In the genomic region with DNA sequence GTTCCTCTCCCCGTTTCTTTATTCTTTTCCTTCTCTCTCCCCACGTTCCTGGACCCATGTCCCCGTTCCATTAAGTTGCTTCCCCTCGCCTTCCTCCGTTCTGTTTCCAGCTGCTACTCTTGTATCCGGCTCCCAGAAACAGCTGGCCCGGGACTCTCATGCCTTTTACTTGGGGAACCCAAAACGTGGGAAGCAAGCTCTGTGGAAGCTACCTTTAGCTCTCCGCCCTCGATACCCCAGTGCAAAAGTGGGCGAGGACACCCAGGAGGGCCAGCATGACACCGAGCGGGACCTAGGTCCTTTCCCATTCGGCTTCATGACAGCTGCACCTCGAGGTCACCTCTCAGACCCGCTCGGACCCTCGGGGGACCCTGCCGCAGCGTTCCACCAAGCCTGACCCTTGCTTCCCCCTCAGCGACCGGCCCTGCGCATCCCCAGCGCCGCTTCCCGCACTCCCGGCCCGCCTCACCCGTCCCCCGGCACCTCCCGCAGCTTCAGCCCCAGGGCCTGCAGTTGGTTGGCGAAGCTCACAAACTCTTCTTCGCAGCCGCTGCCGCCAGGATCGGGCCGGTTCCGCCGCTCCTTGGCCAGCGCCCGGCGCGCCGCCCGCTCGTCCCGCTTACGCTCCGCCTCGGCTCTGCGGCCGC, we compare ENCODE assay signal across 8 mouse cellular contexts. TPM values are rescaled to one million over a fixed set of nuclear protein-coding genes. Genes with fewer than 3 reads are reported as not detected.
DNase-seq lines count a peak whose midpoint lies in the region; TF ChIP-seq lines count a peak whose summit lies in the region.

No protein-coding gene starts in this region.

- peak overlapping the region; percentile 92 for H3K27ac ChIP-seq in layer of hippocampus, adult 2 months

- peak in 1 of 2 experiments; percentile 18 for DNase-seq in layer of hippocampus, adult 2 months (ENCODE audit: low spot score in 2 of 2)
- DNase-seq in layer of hippocampus, adult 11-12 months (ENCODE audit: low spot score), result no peak
- DNase-seq in adrenal gland, postnatal 36 days, result peak; percentile 59 to 62
- DNase-seq in gastrocnemius, postnatal 10 days, result peak; percentile 59
- DNase-seq in kidney, postnatal 36 days, result peak; percentile 6 to 21
- DNase-seq in mesoderm, embryonic 11.5 days (ENCODE audit: low read depth, low spot score), result peak; percentile 11
- DNase-seq in urinary bladder, postnatal 25 days (ENCODE audit: low spot score), result peak; percentile 34
- DNase-seq in left cerebral cortex, adult 11 months (ENCODE audit: low spot score), result no peak

- TF ChIP-seq CTCF in layer of hippocampus, adult 2 months (conservative IDR thresholded peaks at IDR 0.05), result no peak

- H3K4me3 ChIP-seq in layer of hippocampus, adult 2 months, result peak overlapping the region; percentile 77

RNA-seq across cellular contexts. Expression of a gene that starts 0.5 kb away (rescaled TPM):
- total RNA-seq in layer of hippocampus, adult 2 months (2021), result 10 to 100 TPM; 10.4 to 13.9 TPM
- 10 to 100 TPM; 10.2 to 14.4 TPM for total RNA-seq in adrenal gland, postnatal 36 days (2021)
- 1 to 10 TPM; 7.0 to 7.4 TPM for total RNA-seq in gastrocnemius, postnatal 10 days (2021)

RNA-seq across cellular contexts. Expression of a gene that starts 35.5 kb away (rescaled TPM):
- not detected for total RNA-seq in layer of hippocampus, adult 2 months (2021)
- total RNA-seq in adrenal gland, postnatal 36 days (2021), result 1 to 10 TPM; 3.3 to 4.0 TPM
- not detected for total RNA-seq in gastrocnemius, postnatal 10 days (2021)

RNA-seq across cellular contexts. Expression of a gene that starts 39.5 kb away (rescaled TPM):
- total RNA-seq in layer of hippocampus, adult 2 months (2021), result not detected
- not detected for total RNA-seq in adrenal gland, postnatal 36 days (2021)
- total RNA-seq in gastrocnemius, postnatal 10 days (2021), result not detected

RNA-seq across cellular contexts. Expression of a gene that starts 50.0 kb away (rescaled TPM):
- 1 to 10 TPM in 1 of 2 experiments, under 1 TPM in 1; 0.86 to 1.4 TPM for total RNA-seq in layer of hippocampus, adult 2 months (2021)
- 10 to 100 TPM; 12.6 to 15.4 TPM for total RNA-seq in adrenal gland, postnatal 36 days (2021)
- total RNA-seq in gastrocnemius, postnatal 10 days (2021), result 1 to 10 TPM; 2.3 to 5.6 TPM

RNA-seq across cellular contexts. Expression of a gene that starts 53.6 kb away (rescaled TPM):
- not detected for total RNA-seq in layer of hippocampus, adult 2 months (2021)
- not detected for total RNA-seq in adrenal gland, postnatal 36 days (2021)
- not detected for total RNA-seq in gastrocnemius, postnatal 10 days (2021)

Comparison
In these comparisons a context has a peak if more than half of its experiments do, and no peak if none do; other contexts are left out.
1. DNase-seq: peak in adrenal gland, postnatal 36 days (2 of 2), gastrocnemius, postnatal 10 days (single experiment), kidney, postnatal 36 days (2 of 2), mesoderm, embryonic 11.5 days (single experiment) and urinary bladder, postnatal 25 days (single experiment); none in layer of hippocampus, adult 11-12 months (single experiment) and left cerebral cortex, adult 11 months (single experiment).